Mouse (Mus musculus): ENCODE data around the gene Cd68.

Cd68 gene

GRCm38 (mm10) chr11:69695361-69696181 is 29.6 kb upstream of the Cd68 start, which contains the start of the genes Tnfsf12 and Tnfsfm13:
TSS of gene Tnfsf12 (minus strand) at chr11:69695849.
TSS of gene Tnfsfm13 (minus strand) at chr11:69696098.
- peak; percentile 36 to 63 for DNase-seq (ENCODE audit: low spot score in 2 of 2)

DNA sequence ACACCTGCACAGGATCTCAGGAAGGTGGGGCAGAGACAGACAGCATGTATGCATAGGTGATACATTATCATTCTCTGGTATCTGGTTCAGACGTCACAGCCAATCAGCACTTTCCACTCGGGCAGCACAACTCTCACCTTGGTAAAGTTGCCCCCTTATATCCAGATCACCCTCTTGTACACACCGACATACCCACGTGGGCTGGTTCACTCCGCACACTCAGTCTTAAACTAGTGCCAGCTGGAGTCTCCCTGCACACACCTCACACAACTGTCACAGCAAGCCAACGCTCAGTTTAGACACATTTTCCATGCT is 29.1 kb upstream of the Cd68 start:
- DNase-seq (ENCODE audit: low spot score in 2 of 2), result peak in 1 of 2 experiments; percentile 65

DNA sequence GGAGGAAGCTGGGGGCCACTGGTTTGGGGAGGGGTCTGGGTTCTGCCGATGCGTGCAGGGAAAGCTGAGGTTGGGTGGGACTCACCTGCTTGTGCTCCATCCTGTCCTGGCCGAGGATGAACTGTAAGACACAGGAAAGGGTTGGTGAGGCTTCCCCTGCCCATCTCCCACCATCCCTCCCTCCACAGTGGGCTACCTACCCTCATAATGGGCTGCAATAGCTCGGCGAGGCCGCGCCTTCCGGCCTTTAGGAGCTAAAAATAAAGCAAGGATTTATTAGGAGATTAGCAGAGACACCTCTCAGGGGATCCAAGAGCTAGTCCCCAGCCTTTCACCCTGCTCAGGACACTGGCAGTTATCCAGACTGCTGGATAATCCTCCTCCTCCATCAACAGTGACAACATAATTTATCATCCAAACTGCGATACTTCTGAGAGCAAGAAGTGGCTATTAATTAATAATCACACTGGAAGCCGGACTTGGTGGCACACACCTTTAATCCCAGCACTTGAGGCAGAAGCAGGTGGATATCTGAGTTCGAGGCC is 27.5 kb upstream of the Cd68 start:
- DNase-seq (ENCODE audit: low spot score in 2 of 2), result no peak

GRCm38 (mm10) chr11:69692863-69693262 is 26.9 kb upstream of the Cd68 start:
- DNase-seq (ENCODE audit: low spot score in 2 of 2), result no peak

DNA sequence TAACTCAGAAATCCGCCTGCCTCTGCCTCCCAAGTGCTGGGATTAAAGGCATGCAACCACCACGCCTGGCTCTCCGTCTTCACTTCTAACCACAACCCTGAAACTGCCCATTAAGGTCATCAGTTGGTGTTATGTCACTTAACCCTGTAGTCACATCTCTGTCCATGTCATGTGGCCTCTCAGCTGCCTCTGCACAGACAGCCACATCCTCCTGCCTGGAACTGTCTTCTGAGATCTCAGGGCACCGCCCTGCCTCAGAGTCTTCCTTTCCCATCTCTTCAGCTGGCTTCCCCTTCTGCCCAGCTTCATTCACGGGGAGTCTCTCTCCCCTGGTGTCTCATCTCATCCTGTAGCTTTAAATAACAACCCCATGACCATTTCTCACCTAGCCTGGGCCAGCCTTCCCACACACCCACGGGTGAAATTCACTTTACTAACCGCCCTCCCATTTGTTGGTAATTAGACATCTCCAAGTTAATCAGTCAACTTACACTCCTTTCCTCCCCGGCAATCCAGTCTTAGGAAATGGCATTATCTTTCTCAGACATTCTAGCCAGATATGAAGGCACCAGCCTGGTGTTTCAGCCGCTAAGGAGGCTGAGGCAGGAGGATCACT is 26.4 kb upstream of the Cd68 start:
- no peak for DNase-seq (ENCODE audit: low spot score in 2 of 2)

DNA sequence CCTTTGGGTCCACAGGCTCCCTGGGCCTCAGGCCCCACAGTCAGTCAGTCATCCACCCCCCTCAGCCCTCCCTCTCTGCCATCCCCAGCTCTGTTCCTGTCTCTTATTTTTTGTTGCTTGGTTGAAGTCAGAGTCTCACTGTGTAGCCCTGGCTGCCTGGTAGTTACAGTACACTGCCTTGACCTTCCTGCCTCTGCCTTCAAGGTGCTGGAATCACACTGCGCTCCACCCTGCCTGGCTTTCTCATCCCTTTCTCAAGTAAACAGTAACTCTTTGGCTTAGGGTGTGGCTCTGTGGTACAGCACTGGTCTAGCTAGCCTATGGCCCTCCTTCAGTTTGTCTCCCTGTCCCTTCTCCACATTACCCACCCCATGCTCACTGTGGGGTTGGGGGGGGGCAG is 23.9 kb upstream of the Cd68 start:
- DNase-seq (ENCODE audit: low spot score in 2 of 2), result no peak

DNA sequence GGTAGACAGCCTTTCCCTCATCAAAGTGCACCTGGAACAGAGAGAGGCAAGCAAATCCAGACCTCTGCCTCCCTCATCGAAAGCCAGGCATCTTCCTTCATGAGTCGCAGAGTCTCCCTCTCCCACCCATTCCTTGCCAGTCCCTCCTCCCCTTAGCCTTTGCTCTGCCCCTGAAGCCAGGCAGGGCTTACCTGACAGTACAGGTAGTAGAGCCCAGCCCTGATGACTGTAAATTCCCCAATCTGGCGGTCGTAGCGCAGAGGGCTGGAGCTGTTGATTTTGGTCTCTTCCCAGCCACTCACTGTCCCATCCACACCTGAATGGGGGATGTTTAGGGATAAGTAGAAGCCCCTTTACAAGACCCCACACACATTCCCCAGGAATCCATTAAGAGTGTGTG is 21.1 kb upstream of the Cd68 start:
- no peak for DNase-seq (ENCODE audit: low spot score in 2 of 2)

DNA sequence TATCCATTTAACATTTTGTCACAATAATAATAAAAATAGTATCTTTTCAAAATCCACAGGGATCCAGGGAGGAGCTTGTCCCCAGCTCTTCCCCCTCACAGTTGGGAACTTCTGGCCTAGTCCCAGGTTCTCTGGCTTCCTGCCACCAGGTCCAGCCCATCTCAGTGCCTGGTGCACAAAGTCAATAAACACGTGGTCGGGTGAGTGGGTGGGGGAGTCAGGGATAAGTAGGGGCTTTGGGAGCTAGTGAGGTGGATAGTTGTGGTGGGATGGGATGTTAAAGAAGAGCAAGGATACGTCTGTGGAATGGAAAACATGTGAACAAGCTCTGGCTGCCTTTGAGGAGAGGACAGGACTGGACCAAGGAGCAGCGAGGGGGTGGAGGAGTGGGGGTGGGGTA is 20.4 kb upstream of the Cd68 start:
- DNase-seq (ENCODE audit: low spot score in 2 of 2), result no peak

DNA sequence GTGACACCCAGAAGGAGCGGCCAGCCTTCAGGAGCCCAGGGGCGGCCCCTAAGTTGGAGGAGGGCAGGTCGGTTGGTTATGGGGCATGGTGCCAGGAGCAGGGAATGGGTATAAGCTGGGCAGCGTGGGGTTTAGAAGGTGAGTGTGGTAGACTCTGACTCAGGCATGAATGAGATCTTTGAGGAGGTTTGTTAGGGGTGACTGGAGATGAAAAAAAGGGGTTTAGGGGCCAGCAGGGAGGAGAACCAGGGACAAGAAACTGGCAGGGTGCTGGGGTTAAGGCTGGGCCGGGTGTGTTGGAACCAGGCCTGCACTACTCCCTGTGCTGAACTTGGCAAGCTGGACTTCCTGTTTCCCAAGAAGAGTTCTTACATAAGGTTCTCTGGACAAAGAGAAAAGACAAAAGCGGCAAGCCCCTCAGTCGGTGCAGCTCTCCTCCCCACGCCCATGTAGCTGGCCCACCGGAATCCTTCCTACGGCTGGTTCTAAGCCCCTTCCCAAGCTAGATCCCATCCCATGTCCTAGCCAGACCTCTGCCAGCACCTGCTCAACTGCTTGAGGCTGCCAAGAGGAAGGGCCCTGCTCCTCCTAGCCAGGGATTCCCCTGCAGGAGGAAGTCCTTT is 19.7 kb upstream of the Cd68 start, which contains the start of gene Tnfsf13:
TSS of gene Tnfsf13 (minus strand) at position 259 of the 623 bp plus-strand sequence.
- peak in 1 of 2 experiments; percentile 65 for DNase-seq (ENCODE audit: low spot score in 2 of 2)

GRCm38 (mm10) chr11:69684936-69685335 is 19.0 kb upstream of the Cd68 start:
- DNase-seq (ENCODE audit: low spot score in 2 of 2), result no peak

DNA sequence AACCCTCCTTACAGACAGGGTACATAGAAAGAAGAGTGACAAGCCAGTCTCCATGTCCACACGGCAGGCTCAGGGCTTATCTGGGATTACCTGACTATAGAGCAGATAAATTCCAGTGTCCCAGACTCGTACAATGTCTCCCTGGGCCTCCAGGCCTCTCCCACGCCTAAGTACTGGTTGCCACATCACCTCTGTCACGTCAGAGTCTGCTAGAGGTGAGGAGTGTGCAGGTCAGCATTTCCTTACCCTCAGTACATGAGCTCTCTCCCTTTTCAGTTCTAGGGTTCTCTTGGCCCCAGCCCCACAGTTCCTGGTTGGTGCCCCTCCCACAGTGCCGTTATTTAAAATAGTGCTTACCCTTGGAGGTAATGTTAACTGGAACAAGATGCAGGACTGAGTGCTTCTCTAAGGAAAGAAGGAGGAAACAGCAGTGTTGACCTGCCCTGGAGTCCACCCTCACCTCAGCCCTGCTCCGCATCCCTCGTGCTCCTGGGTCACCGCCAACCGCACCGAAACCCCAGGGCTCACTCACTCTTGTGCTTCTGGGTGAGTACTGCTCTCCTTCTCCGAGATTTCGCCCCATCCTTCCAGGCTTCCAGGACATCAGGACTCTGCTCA is 18.3 kb upstream of the Cd68 start:
- no peak for DNase-seq (ENCODE audit: low spot score in 2 of 2)

- no peak for DNase-seq (ENCODE audit: low spot score in 2 of 2)
Observed at GRCm38 (mm10) chr11:69683576-69683975, 17.6 kb upstream of the Cd68 start.

GRCm38 (mm10) chr11:69682840-69683533 is 17.0 kb upstream of the Cd68 start:
- DNase-seq (ENCODE audit: low spot score in 2 of 2), result peak; percentile 94 to 96

- no peak for DNase-seq (ENCODE audit: low spot score in 2 of 2)
Observed at GRCm38 (mm10) chr11:69682209-69682839, 16.4 kb upstream of the Cd68 start.

- DNase-seq (ENCODE audit: low spot score in 2 of 2), result peak; percentile 97
Observed at GRCm38 (mm10) chr11:69681314-69682208, 15.6 kb upstream of the Cd68 start, which contains the start of gene Senp3. TSS of gene Senp3 (minus strand) at chr11:69682084.

- no peak for DNase-seq (ENCODE audit: low spot score in 2 of 2)
Observed at GRCm38 (mm10) chr11:69680136-69680855, 14.3 kb upstream of the Cd68 start.

DNA sequence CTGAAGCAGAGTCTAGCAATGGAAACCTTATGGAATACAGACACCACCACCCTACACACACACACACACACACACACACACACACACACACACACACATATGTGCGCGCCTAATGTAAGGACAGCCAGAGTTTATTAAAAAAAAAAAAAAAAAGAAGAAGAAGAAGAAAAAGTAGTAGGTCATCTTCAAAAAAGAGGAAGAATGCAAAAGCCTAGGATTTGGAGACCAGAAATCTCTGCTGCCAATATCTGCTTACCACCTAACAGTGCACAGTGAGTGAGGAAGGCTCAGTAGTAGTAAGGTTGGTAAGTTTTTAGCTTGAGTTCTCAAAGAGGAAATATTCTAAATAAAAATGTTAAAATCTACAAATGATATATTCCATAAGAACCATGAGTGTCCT is 13.2 kb upstream of the Cd68 start:
- DNase-seq (ENCODE audit: low spot score in 2 of 2), result no peak

DNA sequence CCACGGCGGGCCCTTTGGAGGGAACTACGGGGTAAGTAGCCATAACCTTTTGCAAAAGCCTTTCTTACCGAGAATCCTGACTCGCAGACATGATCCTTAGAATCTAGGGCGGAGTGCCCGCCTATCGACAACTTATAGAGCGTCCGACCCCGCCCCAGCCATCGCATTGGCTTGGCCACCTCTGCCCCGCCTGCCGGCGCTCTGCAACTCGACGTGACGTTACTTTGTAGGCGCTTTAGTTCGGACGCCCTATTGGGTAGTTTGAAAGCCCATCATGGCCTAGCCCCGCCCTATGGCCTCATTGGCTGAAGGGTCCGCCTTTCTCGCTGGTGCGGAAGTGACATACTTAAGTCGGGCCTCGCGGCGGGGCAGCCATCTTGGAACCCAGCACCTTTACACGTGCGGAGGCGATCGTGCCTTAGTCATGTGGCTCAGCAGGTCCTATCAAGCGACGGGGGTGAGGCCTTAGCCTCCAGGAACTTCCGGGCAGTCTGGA is 6.3 kb upstream of the Cd68 start, which contains the start of gene Eif4a1:
TSS of gene Eif4a1 (minus strand) at position 213 of the 496 bp plus-strand sequence.
- peak; percentile 100 for DNase-seq (ENCODE audit: low spot score in 2 of 2)

DNA sequence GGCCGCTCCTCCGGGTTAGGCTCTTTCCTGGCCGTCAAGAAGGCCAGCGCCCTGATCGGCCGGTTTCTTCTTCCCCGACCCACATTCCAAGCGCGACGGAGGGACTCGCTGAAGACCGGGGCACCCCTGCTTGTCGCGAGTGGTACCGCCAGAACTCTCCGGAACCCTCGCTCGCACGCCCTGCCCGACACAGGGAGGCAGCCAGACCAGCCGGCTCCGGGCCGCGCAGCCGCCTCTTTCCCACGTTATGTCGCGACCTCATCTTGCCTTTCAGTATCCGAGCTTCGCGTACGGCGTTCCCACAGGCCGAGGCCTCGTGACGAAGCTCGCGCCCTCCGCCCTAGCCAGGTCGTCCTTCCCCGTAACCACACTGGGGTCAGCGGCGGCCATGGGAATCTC is 5.8 kb upstream of the Cd68 start:
- no peak for DNase-seq (ENCODE audit: low spot score in 2 of 2)

All from right cerebral cortex, adult 2 months (tissue).